ENCODE assay signal across 16 mouse cellular contexts in genomic region chr9:53256690-53257305, GRCm38 (mm10). TPM values are rescaled to one million over a fixed set of nuclear protein-coding genes. Genes with fewer than 3 reads are reported as not detected.
"Had no signal": no experiment of that assay in that cellular context is flagged by ENCODE, and none has a peak within 500 bp of the region (broad histone marks: within the 10 kb centered on the region; RNA-seq: fewer than 3 reads in every experiment).

No protein-coding gene starts in this region.

- H3K4me1 ChIP-seq: liver, embryonic 15.5 days; neural tube, embryonic 15.5 days had no signal

- H3K27ac ChIP-seq: liver, embryonic 15.5 days; neural tube, embryonic 15.5 days had no signal

- H3K4me3 ChIP-seq: limb, embryonic 10.5 days; liver, embryonic 15.5 days; midbrain, embryonic 10.5 days; myocyte; neural tube, embryonic 15.5 days had no signal

- H3K9ac ChIP-seq: liver, embryonic 15.5 days; neural tube, embryonic 15.5 days had no signal

- DNase-seq: kidney, adult 8-10 months; kidney, postnatal 25 days; lung, adult 2 months; lung, postnatal 36 days; midbrain, embryonic 14.5 days; spleen, adult 18-20 months; thymus, adult 2 months; thymus, postnatal 25 days had no signal

- H3K4me2 ChIP-seq: liver, embryonic 11.5 days; liver, embryonic 15.5 days; neural tube, embryonic 15.5 days had no signal

- ATAC-seq: intestine, embryonic 16.5 days; lung, postnatal 0 days had no signal

- H3K27me3 ChIP-seq: liver, embryonic 15.5 days had no signal

- H3K36me3 ChIP-seq: limb, embryonic 10.5 days; liver, embryonic 15.5 days; midbrain, embryonic 10.5 days; neural tube, embryonic 15.5 days had no signal

- H3K9me3 ChIP-seq: limb, embryonic 10.5 days; liver, embryonic 15.5 days; midbrain, embryonic 10.5 days; neural tube, embryonic 15.5 days had no signal

RNA-seq across cellular contexts. Expression of gene Exph5, which starts 44.7 kb away (rescaled TPM):
- polyA plus RNA-seq: myocyte had no signal
